Mouse (Mus musculus): ENCODE measurements at regions not wholly inside any gene's neighbourhood (a gene's known extent, or its start where the extent isn't known, plus 50 kb on each side); places are given as distances from the start of the nearest gene placed in this dataset.

- in situ Hi-C loops (cut with MboI; ENCODE audit: low pct_ligation_motif_present, low pct_unique_long_range_greater_than_20kb, low sequenced_read_pairs) (no loop called here), dilution Hi-C loops (cut with MboI; ENCODE audit: extremely low pct_ligation_motif_present, extremely low pct_unique_long_range_greater_than_20kb, low sequenced_read_pairs) (no loop called here)
- no peak overlapping the region for H3K9ac ChIP-seq (ENCODE audit: insufficient read depth, low read depth)
- no peak for TF ChIP-seq MAFK (IDR thresholded peaks at IDR 0.05; ENCODE audit: insufficient replicate concordance, low read length)
- no peak for TF ChIP-seq ELF1 (IDR thresholded peaks at IDR 0.05; ENCODE audit: low read depth, low read length)
- no peak for TF ChIP-seq TBP (conservative IDR thresholded peaks at IDR 0.05; ENCODE audit: low read depth, low read length)
- no peak for TF ChIP-seq MAX (IDR thresholded peaks at IDR 0.05; ENCODE audit: low read length)
- TF ChIP-seq RCOR1 (conservative IDR thresholded peaks at IDR 0.05; ENCODE audit: low read depth, low read length) = no peak
- no peak for TF ChIP-seq CHD2 (IDR thresholded peaks at IDR 0.05; ENCODE audit: low read length)
- no peak for TF ChIP-seq E2F4 (IDR thresholded peaks at IDR 0.05; ENCODE audit: insufficient replicate concordance, low read depth, low read length)
- TF ChIP-seq NELFE (IDR thresholded peaks at IDR 0.05; ENCODE audit: low read depth, low read length) = no peak
- TF ChIP-seq UBTF (IDR thresholded peaks at IDR 0.05; ENCODE audit: low read depth, low read length) = no peak
- TF ChIP-seq MAZ (IDR thresholded peaks at IDR 0.05; ENCODE audit: low read depth, low read length) = no peak
- peak in 1 of 2 experiments; percentile 56; a peak in 2 of 4 replicates for TF ChIP-seq CTCF (conservative IDR thresholded peaks at IDR 0.05 in 1 of 2, IDR thresholded peaks at IDR 0.05 in 1 of 2; ENCODE audit: low read depth in 2 of 2, low read length in 2 of 2)
- no peak for TF ChIP-seq USF2 (conservative IDR thresholded peaks at IDR 0.05; ENCODE audit: low read depth, low read length)
- TF ChIP-seq USF1 (IDR thresholded peaks at IDR 0.05; ENCODE audit: low read depth, low read length) = no peak
- no peak for TF ChIP-seq MXI1 (IDR thresholded peaks at IDR 0.05; ENCODE audit: low read depth, low read length)
- TF ChIP-seq ETS1 (conservative IDR thresholded peaks at IDR 0.05; ENCODE audit: low read depth, low read length) = no peak
- peak; percentile 46 for TF ChIP-seq SMC3 (IDR thresholded peaks at IDR 0.05; ENCODE audit: low read depth, low read length)
- no peak for TF ChIP-seq MYC (IDR thresholded peaks at IDR 0.05; ENCODE audit: low read depth, low read length)
- TF ChIP-seq RAD21 (IDR thresholded peaks at IDR 0.05; ENCODE audit: low read depth, low read length) = peak; percentile 61
- no peak for TF ChIP-seq ZNF384 (IDR thresholded peaks at IDR 0.05; ENCODE audit: low read depth, low read length)
- TF ChIP-seq ZMIZ1 (IDR thresholded peaks at IDR 0.05; ENCODE audit: low read depth, low read length) = no peak
- H3K4me2 ChIP-seq (ENCODE audit: insufficient read depth, low read depth, poor library complexity, severe bottlenecking) = no peak overlapping the region
- H3K4me3 ChIP-seq (replicated peaks in 1 of 3; ENCODE audit: low read depth in 2 of 3, low read length in 2 of 3, poor library complexity in 1 of 3) = no peak overlapping the region
- H3K36me3 ChIP-seq (replicated peaks in 1 of 2; ENCODE audit: control insufficient read depth in 1 of 2, insufficient read depth in 1 of 2, low read length in 1 of 2) = no peaks in the 10 kb centered on the region
- H3K27me3 ChIP-seq (replicated peaks) = no peaks in the 10 kb centered on the region
- H3K79me2 ChIP-seq (replicated peaks; ENCODE audit: control insufficient read depth, extremely low read depth, insufficient read depth, poor library complexity, severe bottlenecking) = no peaks in the 10 kb centered on the region
- H3K4me1 ChIP-seq (ENCODE audit: control insufficient read depth in 1 of 2, insufficient read depth in 2 of 2) = no peaks in the 10 kb centered on the region
- peak; percentile 27 for DNase-seq (ENCODE audit: extremely low read depth)
- no peaks in the 10 kb centered on the region for H3K9me3 ChIP-seq (replicated peaks; ENCODE audit: low read length)
- H3K27ac ChIP-seq (ENCODE audit: insufficient read depth, low read depth) = no peak overlapping the region
These were observed 63.6 kb upstream of the Dcx start for GRCm38 (mm10) chrX:143996716-143997115.
